Mouse (Mus musculus) G1E (cell line): ENCODE results near the gene Ssh2.

Experiments
- CTCF ChIP-seq: IDR thresholded peaks from 2 replicates; pipeline ENCODE4 v1.5.1; 2012; ENCODE audit warnings: low read depth, low read length, inconsistent platforms, mixed read lengths
- GATA1 ChIP-seq: IDR thresholded peaks from 2 replicates; pipeline ENCODE4 v1.6.1; 2012; ENCODE audit warnings: borderline replicate concordance, low read length, inconsistent platforms, mixed read lengths
- GATA2 ChIP-seq: IDR thresholded peaks from 2 replicates; pipeline ENCODE4 v1.6.1; 2012; ENCODE audit warnings: low read depth, low read length, inconsistent platforms, borderline replicate concordance

- TF ChIP-seq CTCF (no peak), GATA1 (no peak), GATA2 (no peak)
Observed at GRCm38 (mm10) chr11:77215483-77215882, 604 bp upstream of the Ssh2 start.
